Mouse (Mus musculus) layer of hippocampus, adult 2 months (tissue): Measurements from ENCODE around the gene Dhrs7. TPM values are rescaled to one million over a fixed set of nuclear protein-coding genes. Genes with fewer than 3 reads are reported as not detected.
A peak's percentile ranks its signal among the peaks of the same experiment; 100 is the strongest.

ENCODE experiments used
- DNase-seq, 2 experiments: peaks; one replicate each; pipeline ENCODE4 v3.0.0; 2022; ENCODE audit warnings: low spot score in 2 of 2
- H3K27ac ChIP-seq: fragments of 200-600 bp; 2 replicates; pipeline ENCODE4 v1.8.1; 2022
- H3K4me3 ChIP-seq: fragments of 200-600 bp; 2 replicates; pipeline ENCODE4 v1.8.1; 2022; ENCODE audit warnings: mild to moderate bottlenecking
- CTCF ChIP-seq: fragments of 200-600 bp; conservative IDR thresholded peaks from 2 replicates; pipeline ENCODE4 v1.8.1; 2022; ENCODE audit warnings: antibody characterized with exemption, mild to moderate bottlenecking, moderate library complexity
- total RNA-seq, 2 experiments: library from RNA; stranded (reverse); gene quantifications; 2 replicates each; pipeline ENCODE4 v1.2.3; 2021

The Dhrs7 gene
- total RNA-seq, 2 experiments from 2014 or later = 43.7 to 48.1 TPM

- DNase-seq = no peak
- peak; percentile 39 for TF ChIP-seq CTCF
- H3K27ac ChIP-seq = no peak overlapping the region
- no peak overlapping the region for H3K4me3 ChIP-seq
These were observed 14.9 kb upstream of the Dhrs7 start for GRCm38 (mm10) chr12:72679635-72680034.

DNA sequence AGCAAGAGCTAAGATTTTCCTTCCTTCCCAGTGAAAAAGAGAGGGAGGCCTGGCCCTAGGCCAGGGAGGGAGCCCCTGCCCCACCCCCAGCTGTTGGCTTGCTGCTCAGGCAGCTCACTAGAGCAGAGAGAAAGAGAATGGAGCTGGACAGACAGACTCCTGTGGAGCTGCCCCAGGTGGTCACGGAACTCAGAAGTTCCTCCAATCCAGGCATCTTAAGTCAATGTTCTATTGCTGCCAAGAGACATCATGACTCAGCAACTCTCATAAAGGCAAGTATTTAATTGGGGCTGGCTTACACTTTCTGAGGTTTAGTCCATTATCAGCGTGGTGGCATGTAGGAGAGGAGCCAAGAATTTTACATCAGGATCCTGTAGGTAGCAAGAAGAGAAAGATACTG lies 10.1 kb upstream of the Dhrs7 start:
- TF ChIP-seq CTCF = no peak
- DNase-seq = no peak
- Histone ChIP-seq H3K27ac (no peak overlapping the region), H3K4me3 (no peak overlapping the region)

DNA sequence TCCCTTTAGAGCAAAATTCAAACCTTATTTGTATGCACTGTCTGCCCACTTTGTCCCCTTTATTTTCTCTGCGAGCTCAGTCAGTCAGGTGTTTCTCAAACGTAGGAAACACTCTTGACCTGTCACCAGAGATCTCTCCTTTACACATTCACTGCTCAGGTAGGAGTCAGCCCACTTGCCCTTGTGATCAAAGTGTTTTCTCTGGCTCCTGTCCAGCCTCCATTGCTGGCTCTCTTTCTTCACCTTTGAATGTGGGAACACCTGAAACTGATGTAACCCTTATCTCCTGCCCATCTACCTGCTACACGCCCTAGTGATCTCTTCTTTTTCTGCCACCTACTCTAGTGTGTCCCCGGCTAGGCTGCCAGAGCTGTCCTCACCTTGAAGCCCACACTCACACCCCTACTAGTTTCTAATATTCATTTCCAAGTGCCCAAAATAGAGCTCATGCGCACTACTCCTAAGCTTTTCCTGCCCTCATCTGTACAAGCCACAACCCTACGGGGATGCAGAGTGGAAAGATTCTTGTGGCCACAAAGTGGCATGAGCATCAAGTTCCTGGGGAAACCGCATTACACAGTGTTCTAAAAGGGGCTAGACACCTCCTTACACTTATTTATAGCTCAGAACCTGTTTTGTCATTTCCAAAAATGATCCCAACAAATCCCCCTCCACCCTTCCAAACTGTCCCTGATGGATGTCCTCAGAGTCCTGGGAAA lies 9.5 kb upstream of the Dhrs7 start:
- no peak for DNase-seq
- H3K4me3 ChIP-seq = no peak overlapping the region
- H3K27ac ChIP-seq = no peak overlapping the region
- no peak for TF ChIP-seq CTCF

- no peak for TF ChIP-seq CTCF
- no peak overlapping the region for H3K4me3 ChIP-seq
- DNase-seq = no peak
These were observed 6.9 kb upstream of the Dhrs7 start for GRCm38 (mm10) chr12:72671516-72672135.

GRCm38 (mm10) chr12:72670921-72671320 lies 6.2 kb upstream of the Dhrs7 start:
- no peak for TF ChIP-seq CTCF
- Histone ChIP-seq H3K27ac (no peak overlapping the region), H3K4me3 (no peak overlapping the region)
- no peak for DNase-seq

More at GRCm38 (mm10) chr12:72671516-72672135, 6.9 kb upstream of the Dhrs7 start:
- H3K27ac ChIP-seq = no peak overlapping the region

DNA sequence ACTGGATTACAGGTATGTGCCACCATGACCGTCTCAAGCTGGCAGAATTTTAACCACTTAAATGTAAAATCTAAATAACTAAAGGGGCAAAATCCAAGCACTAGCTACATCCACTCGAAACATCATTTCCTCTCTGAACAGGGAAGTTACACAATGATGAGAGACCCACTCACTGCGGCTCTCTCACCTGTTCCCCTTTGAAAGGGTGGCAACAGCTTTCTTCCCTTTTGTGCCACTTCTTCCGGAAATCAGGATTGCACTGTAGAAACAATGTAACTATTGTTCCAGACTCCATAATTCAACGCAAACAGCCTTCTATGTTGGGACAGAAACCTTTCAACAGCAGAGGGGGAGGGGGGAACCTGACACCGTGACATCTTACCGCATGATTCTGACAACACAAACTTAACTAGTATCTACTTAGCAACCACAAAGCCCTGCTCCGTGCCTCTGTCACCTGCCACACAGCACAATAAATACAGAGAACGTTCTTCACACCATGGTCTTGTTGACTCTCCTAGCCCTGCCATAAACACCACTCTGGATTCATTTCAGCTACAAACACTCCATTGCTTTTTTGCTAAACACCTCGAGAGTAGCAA lies 3.3 kb upstream of the Dhrs7 start:
- no peak for DNase-seq
- Histone ChIP-seq H3K27ac (no peak overlapping the region), H3K4me3 (no peak overlapping the region)
- no peak for TF ChIP-seq CTCF

- H3K4me3 ChIP-seq = no peak overlapping the region
- no peak for TF ChIP-seq CTCF
- DNase-seq = no peak
- no peak overlapping the region for H3K27ac ChIP-seq
These were observed 1.3 kb upstream of the Dhrs7 start for GRCm38 (mm10) chr12:72666015-72666414.

- H3K27ac ChIP-seq = peak overlapping the region; percentile 88
- DNase-seq = no peak
These were observed 532 bp downstream of the Dhrs7 start for GRCm38 (mm10) chr12:72664020-72664734.

DNA sequence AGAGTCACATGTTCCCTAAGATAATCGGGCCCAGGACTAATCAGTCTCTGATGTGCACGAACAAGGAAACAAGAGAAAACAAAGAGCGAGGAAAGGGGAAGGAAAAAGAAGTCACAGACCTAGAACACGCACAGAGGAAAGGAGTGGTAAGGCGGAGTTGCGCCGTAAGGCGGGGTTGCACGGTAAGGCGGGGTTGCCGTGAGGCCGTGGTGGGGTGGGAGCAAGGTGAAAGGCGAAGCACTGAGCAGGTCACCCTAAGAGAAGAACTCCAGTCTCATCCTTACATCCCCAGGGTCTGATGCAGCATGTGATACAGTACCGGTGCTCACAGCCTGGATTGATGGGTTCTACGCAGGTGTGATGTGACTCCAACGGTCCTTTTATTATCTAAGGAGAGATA lies 8.9 kb downstream of the Dhrs7 start:
- Histone ChIP-seq H3K27ac (no peak overlapping the region), H3K4me3 (no peak overlapping the region)
- no peak for TF ChIP-seq CTCF
- DNase-seq = no peak

More at GRCm38 (mm10) chr12:72664020-72664734, 532 bp downstream of the Dhrs7 start:
- H3K4me3 ChIP-seq = peak overlapping the region; percentile 90
- no peak for TF ChIP-seq CTCF

- peak; percentile 68 to 83 for DNase-seq
- no peak overlapping the region for H3K27ac ChIP-seq
- no peak overlapping the region for H3K4me3 ChIP-seq
- TF ChIP-seq CTCF = peak; percentile 96
These were observed 10.0 kb downstream of the Dhrs7 start for GRCm38 (mm10) chr12:72654698-72655097.

- Histone ChIP-seq H3K4me3 (no peak within 1 kb of the TSS), H3K27ac (no peak within 1 kb of the TSS)
- no peak for TF ChIP-seq CTCF
- DNase-seq = no peak
These were observed 14.9 kb downstream of the Dhrs7 start, which contains the start of gene Gm4756 for GRCm38 (mm10) chr12:72649611-72650330. Gene Gm4756 (minus strand): TSS chr12:72649661.

- no peak for TF ChIP-seq CTCF
- DNase-seq = no peak
- Histone ChIP-seq H3K27ac (no peak overlapping the region), H3K4me3 (no peak overlapping the region)
These were observed 15.8 kb downstream of the Dhrs7 start for GRCm38 (mm10) chr12:72648921-72649320.
